In genomic region chr15:42872491-42872890, GRCm38 (mm10) we compare ENCODE assay signal across 27 mouse cellular contexts.
DNase-seq lines count a peak whose midpoint lies in the region; ATAC-seq and TF ChIP-seq lines count a peak whose summit lies in the region.
"Had no signal": no experiment of that assay in that cellular context is flagged by ENCODE, and none has a peak within 500 bp of the region (broad histone marks: within the 10 kb centered on the region; RNA-seq: fewer than 3 reads in every experiment).

No protein-coding gene starts in this region.

- intact Hi-C loops in heart, postnatal 36 days (cut with DNase I): loop anchor here (5.0 kb wide), 1 partner anchor 105 kb away; no protein-coding TSS in a partner anchor

- no peak overlapping the region for H3K9ac ChIP-seq in lung, embryonic 14.5 days
- no peak overlapping the region for H3K9ac ChIP-seq in heart, embryonic 13.5 days
- H3K9ac ChIP-seq: embryonic facial prominence, embryonic 13.5 days; forebrain, postnatal 0 days; kidney, embryonic 15.5 days; liver, embryonic 12.5 days; liver, postnatal 0 days; neural tube, embryonic 15.5 days had no signal

- H3K4me3 ChIP-seq in lung, embryonic 14.5 days (ENCODE audit: low read depth, low read length): no peak overlapping the region
- no peak overlapping the region for H3K4me3 ChIP-seq in heart, embryonic 13.5 days
- H3K4me3 ChIP-seq: embryonic facial prominence, embryonic 13.5 days; forebrain, embryonic 10.5 days; kidney, embryonic 15.5 days; layer of hippocampus, adult 2 months; liver, embryonic 12.5 days; neural tube, embryonic 15.5 days had no signal

- no peak overlapping the region for H3K4me2 ChIP-seq in lung, embryonic 14.5 days
- no peak overlapping the region for H3K4me2 ChIP-seq in heart, embryonic 13.5 days
- H3K4me2 ChIP-seq: embryonic facial prominence, embryonic 13.5 days; kidney, embryonic 15.5 days; liver, embryonic 12.5 days; neural tube, embryonic 15.5 days had no signal

- no peak for TF ChIP-seq CTCF in lung, embryonic 14.5 days (IDR thresholded peaks at IDR 0.05; ENCODE audit: low read depth)

- peak; percentile 3 for DNase-seq in adrenal gland, postnatal 14 days
- no peak for DNase-seq in adrenal gland, adult 2 months
- DNase-seq in lung, embryonic 14.5 days: peak; percentile 53
- DNase-seq in lung, postnatal 25 days (ENCODE audit: low spot score): no peak
- peak; percentile 12 to 39 for DNase-seq in heart, postnatal 36 days
- DNase-seq in frontal cortex, postnatal 10 days (ENCODE audit: low spot score in 2 of 2): no peak
- DNase-seq: adrenal gland, postnatal 36 days; cerebellum, adult 18-20 months; cerebellum, postnatal 10 days; forebrain, postnatal 0 days; gastrocnemius, postnatal 14 days; kidney, adult 18-20 months; kidney, postnatal 36 days; liver, postnatal 0 days; midbrain, embryonic 14.5 days; retina, postnatal 1 day; right cerebral cortex, postnatal 14 days; thymus, postnatal 4 days had no signal

- no peaks in the 10 kb centered on the region for H3K4me1 ChIP-seq in lung, embryonic 14.5 days (ENCODE audit: insufficient read depth)
- H3K4me1 ChIP-seq in heart, embryonic 13.5 days: peaks cover 14% of the 10 kb centered on the region
- H3K4me1 ChIP-seq: embryonic facial prominence, embryonic 13.5 days; forebrain, embryonic 10.5 days; kidney, embryonic 15.5 days; liver, embryonic 12.5 days; neural tube, embryonic 15.5 days had no signal

- H3K27ac ChIP-seq in lung, embryonic 14.5 days (ENCODE audit: low read depth): no peak overlapping the region
- H3K27ac ChIP-seq in heart, embryonic 13.5 days (replicated peaks): peak overlapping the region; percentile 48
- H3K27ac ChIP-seq: embryonic facial prominence, embryonic 13.5 days; forebrain, embryonic 10.5 days; kidney, embryonic 15.5 days; layer of hippocampus, adult 2 months; liver, embryonic 12.5 days; neural tube, embryonic 15.5 days had no signal

- H3K27me3 ChIP-seq in lung, embryonic 14.5 days (ENCODE audit: insufficient read depth, low read length): no peaks in the 10 kb centered on the region
- no peaks in the 10 kb centered on the region for H3K27me3 ChIP-seq in heart, embryonic 13.5 days (replicated peaks)
- H3K27me3 ChIP-seq: embryonic facial prominence, embryonic 13.5 days; kidney, embryonic 15.5 days; liver, embryonic 12.5 days; neural tube, embryonic 15.5 days had no signal

- no peaks in the 10 kb centered on the region for H3K9me3 ChIP-seq in lung, embryonic 14.5 days (ENCODE audit: low read depth, low read length)
- H3K9me3 ChIP-seq in heart, embryonic 13.5 days: no peaks in the 10 kb centered on the region
- H3K9me3 ChIP-seq: embryonic facial prominence, embryonic 13.5 days; forebrain, embryonic 10.5 days; G1E; kidney, embryonic 15.5 days; liver, embryonic 12.5 days; neural tube, embryonic 15.5 days had no signal

- H3K36me3 ChIP-seq in lung, embryonic 14.5 days (ENCODE audit: insufficient read depth): no peaks in the 10 kb centered on the region
- no peaks in the 10 kb centered on the region for H3K36me3 ChIP-seq in heart, embryonic 13.5 days
- H3K36me3 ChIP-seq: embryonic facial prominence, embryonic 13.5 days; forebrain, embryonic 10.5 days; G1E; kidney, embryonic 15.5 days; liver, embryonic 12.5 days; neural tube, embryonic 15.5 days had no signal

- ATAC-seq in lung, embryonic 14.5 days (ENCODE audit: insufficient read depth): no peak
- ATAC-seq in heart, embryonic 13.5 days (ENCODE audit: extremely low read depth, insufficient number of reproducible peaks, low FRiP score, low TSS enrichment): no peak
- ATAC-seq: forebrain, postnatal 0 days; hindbrain, embryonic 16.5 days; liver, embryonic 12.5 days; liver, postnatal 0 days had no signal

- 28% methylated on average over 2 of the region's 2 CpGs for WGBS in lung, embryonic 14.5 days
- 25% methylated on average over 2 of the region's 2 CpGs for WGBS in heart, embryonic 13.5 days

Comparison
In these comparisons a context has a peak if more than half of its experiments do, and no peak if none do; other contexts are left out.
1. DNase-seq: peak in adrenal gland, postnatal 14 days (single experiment), lung, embryonic 14.5 days (single experiment) and heart, postnatal 36 days (2 of 2); none in adrenal gland, adult 2 months (single experiment), lung, postnatal 25 days (single experiment) and frontal cortex, postnatal 10 days (0 of 2).